Mouse (Mus musculus): ENCODE measurements around the gene Polrmt.

- no peak for TF ChIP-seq POLR2A (IDR thresholded peaks at IDR 0.05; ENCODE audit: borderline replicate concordance, low read depth, low read length)
- no peak for TF ChIP-seq CTCF (IDR thresholded peaks at IDR 0.05; ENCODE audit: low read depth, low read length)
Observed at GRCm38 (mm10) chr10:79707759-79708158, 38.6 kb downstream of the Polrmt start.

Data from bone marrow macrophage, adult 2 months (primary cell).